Mouse (Mus musculus) kidney, adult 2 months (tissue): Measurements from ENCODE around the gene Slc30a3.

Experiments
- CTCF ChIP-seq: fragments of 200-500 bp; conservative IDR thresholded peaks from 2 replicates; pipeline ENCODE4 v1.5.1; 2011; ENCODE audit warnings: low read depth, mild to moderate bottlenecking, control low read depth, low read length, moderate library complexity, mixed read lengths; ENCODE audit not compliant: insufficient read depth, insufficient read length
- POLR2A ChIP-seq: fragments of 200-500 bp; IDR thresholded peaks from one replicate; pipeline ENCODE4 v1.6.1; 2011; ENCODE audit warnings: low read depth, low read length, control low read depth

GRCm38 (mm10) chr5:31071821-31072220, 36.2 kb downstream of the Slc30a3 start:
- TF ChIP-seq CTCF (no peak), POLR2A (no peak)
